Mouse (Mus musculus) stomach, postnatal 0 days (tissue): ENCODE measurements at regions not wholly inside any gene's neighbourhood (a gene's known extent, or its start where the extent isn't known, plus 50 kb on each side); places are given as distances from the start of the nearest gene placed in this dataset.
A peak's percentile ranks its signal among the peaks of the same experiment; 100 is the strongest.

ENCODE experiments used
- CTCF ChIP-seq: IDR thresholded peaks from 2 replicates; pipeline ENCODE4 v1.5.1; 2016; ENCODE audit warnings: antibody characterized with exemption, low read depth, mild to moderate bottlenecking, moderate library complexity
- EP300 ChIP-seq: optimal IDR thresholded peaks from 2 replicates; pipeline ENCODE3; 2016; ENCODE audit warnings: antibody characterized with exemption

GRCm38 (mm10) chr6:39273427-39273826 is 66.8 kb upstream of the Kdm7a start:
- TF ChIP-seq CTCF (peak; percentile 59), EP300 (no peak)
